Mouse (Mus musculus) lung, adult 2 months (tissue): Measurements from ENCODE around the gene Pex12.

Experiments
- CTCF ChIP-seq: fragments of 200-500 bp; IDR thresholded peaks from 2 replicates; pipeline ENCODE4 v1.5.1; 2011; ENCODE audit warnings: mild to moderate bottlenecking, low read length, control low read depth; ENCODE audit not compliant: insufficient read depth
- POLR2A ChIP-seq: fragments of 200-500 bp; IDR thresholded peaks from 2 replicates; pipeline ENCODE4 v1.6.1; 2011; ENCODE audit warnings: low read depth, mild to moderate bottlenecking, control low read depth, low read length, borderline replicate concordance; ENCODE audit errors: extremely low read depth

- TF ChIP-seq CTCF (no peak), POLR2A (no peak)
Observed at GRCm38 (mm10) chr11:83294133-83294532, 8.3 kb downstream of the Pex12 start.
